Mouse (Mus musculus): ENCODE data around the gene Il12rb1. TPM values are rescaled to one million over a fixed set of nuclear protein-coding genes. Genes with fewer than 3 reads are reported as not detected.

The Il12rb1 gene
- polyA plus RNA-seq, 1 experiment from 2014 or later, result not detected

DNA sequence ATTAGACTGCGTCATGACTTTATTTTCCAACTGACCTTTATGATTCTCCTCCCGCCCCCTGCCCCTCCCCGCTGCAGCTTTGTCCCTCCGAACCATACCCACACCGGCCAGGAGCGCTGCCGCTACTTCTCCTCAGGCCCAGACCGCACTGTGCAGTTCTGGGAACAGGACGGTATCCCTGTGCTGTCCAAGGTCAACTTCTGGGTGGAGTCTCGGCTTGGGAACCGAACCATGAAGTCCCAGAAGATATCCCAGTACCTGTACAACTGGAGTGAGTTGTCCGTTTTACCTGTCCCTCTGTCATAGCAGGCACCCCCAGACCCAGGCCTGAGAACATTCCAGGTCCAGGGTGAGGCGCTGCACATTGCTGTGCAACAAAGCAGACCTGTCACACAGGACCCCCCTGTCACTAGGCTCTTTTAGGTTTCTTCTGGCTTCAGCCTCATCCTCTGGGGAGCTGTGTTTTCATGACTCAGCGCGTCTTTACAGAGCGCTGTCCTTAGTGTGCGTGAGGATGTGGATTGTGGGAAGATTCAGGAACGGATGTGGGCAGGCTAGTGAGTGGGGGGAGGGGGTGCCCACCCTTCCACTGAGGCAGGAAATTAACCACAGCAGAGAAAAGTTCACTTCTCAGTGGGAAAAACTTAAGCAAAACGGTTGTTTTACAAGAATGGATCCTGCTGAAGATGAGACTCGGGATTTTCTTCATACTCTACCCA lies 2.9 kb downstream of the Il12rb1 start:
- Histone ChIP-seq H3K27me3 (ENCODE audit: control insufficient read depth, insufficient read depth, low read length) (peaks cover 12% of the 10 kb centered on the region), H3K27ac (replicated peaks in 1 of 2; ENCODE audit: control insufficient read depth in 1 of 2, insufficient read depth in 1 of 2, low read depth in 2 of 2, low read length in 2 of 2) (no peak overlapping the region), H3K4me1 (ENCODE audit: control insufficient read depth in 2 of 2, insufficient read depth in 2 of 2, low read length in 2 of 2) (no peaks in the 10 kb centered on the region; a peak in 1 of 4 replicates), H3K4me2 (ENCODE audit: low read length) (no peak overlapping the region), H3K36me3 (ENCODE audit: control insufficient read depth, insufficient read depth, low read length) (no peaks in the 10 kb centered on the region), H3K4me3 (ENCODE audit: control insufficient read depth in 1 of 2, insufficient read depth in 1 of 2, low read depth in 1 of 2, low read length in 2 of 2) (no peak overlapping the region), H3K9me3 (ENCODE audit: control insufficient read depth, low read length) (no peaks in the 10 kb centered on the region), H3K9ac (ENCODE audit: low read length) (no peak overlapping the region)
- ATAC-seq (ENCODE audit: insufficient number of reproducible peaks, insufficient read depth, low FRiP score, low read depth), result no peak
- WGBS, result 64% methylated on average over 20 of the region's 20 CpGs

DNA sequence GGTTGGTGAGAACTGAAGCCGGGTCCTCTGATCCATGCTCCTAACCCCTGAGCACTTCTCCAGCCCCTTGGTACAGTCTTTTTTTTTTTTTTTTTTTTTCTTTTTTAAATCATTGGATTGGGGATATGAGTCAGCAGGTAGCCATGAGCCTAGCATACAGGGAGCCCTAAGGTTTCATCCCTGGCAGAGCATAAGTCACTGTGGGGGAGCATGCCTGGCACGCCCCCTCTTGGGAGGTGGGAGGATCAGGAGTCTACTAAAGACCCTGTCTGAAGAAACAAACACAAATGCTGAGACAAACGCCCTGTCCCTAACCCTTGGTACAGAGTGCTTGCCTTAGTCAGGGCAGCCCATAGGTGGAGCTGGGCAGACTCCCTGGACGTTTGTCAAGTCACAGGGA lies 3.8 kb downstream of the Il12rb1 start:
- no peaks in the 10 kb centered on the region for H3K9me3 ChIP-seq (ENCODE audit: control insufficient read depth, low read length)
- WGBS, result 41% methylated on average over 4 of the region's 4 CpGs
- H3K27me3 ChIP-seq (ENCODE audit: control insufficient read depth, insufficient read depth, low read length), result peaks cover 21% of the 10 kb centered on the region
- no peak overlapping the region for H3K27ac ChIP-seq (replicated peaks in 1 of 2; ENCODE audit: control insufficient read depth in 1 of 2, insufficient read depth in 1 of 2, low read depth in 2 of 2, low read length in 2 of 2)
- H3K4me3 ChIP-seq (ENCODE audit: control insufficient read depth in 1 of 2, insufficient read depth in 1 of 2, low read depth in 1 of 2, low read length in 2 of 2), result no peak overlapping the region
- H3K4me2 ChIP-seq (ENCODE audit: low read length), result no peak overlapping the region
- ATAC-seq (ENCODE audit: insufficient number of reproducible peaks, insufficient read depth, low FRiP score, low read depth), result no peak
- H3K4me1 ChIP-seq (ENCODE audit: control insufficient read depth in 2 of 2, insufficient read depth in 2 of 2, low read length in 2 of 2), result peaks cover 3% of the 10 kb centered on the region in 2 experiments; a peak in 2 of 4 replicates
- no peaks in the 10 kb centered on the region for H3K36me3 ChIP-seq (ENCODE audit: control insufficient read depth, insufficient read depth, low read length)
- no peak overlapping the region for H3K9ac ChIP-seq (ENCODE audit: low read length)

DNA sequence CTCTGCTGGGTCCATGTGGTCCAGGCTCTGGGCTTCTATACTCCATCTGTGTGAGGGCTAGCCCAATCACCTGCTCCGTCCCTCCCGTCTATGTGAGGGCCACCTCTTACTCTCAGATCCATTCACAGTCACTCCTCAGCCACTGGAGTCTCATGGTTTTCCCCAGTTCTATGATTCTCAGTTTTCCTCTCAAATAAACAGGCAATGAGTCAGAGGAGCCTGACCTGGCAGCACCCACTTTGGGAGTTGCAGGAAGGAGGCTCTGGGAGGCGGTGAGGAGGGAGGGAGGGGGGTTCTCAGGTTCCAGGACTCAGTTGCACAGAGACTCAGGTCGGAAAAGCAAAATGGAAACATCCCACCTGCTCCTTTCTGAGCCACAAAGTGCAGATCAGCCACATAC lies 4.6 kb downstream of the Il12rb1 start:
- Histone ChIP-seq H3K4me3 (ENCODE audit: control insufficient read depth in 1 of 2, insufficient read depth in 1 of 2, low read depth in 1 of 2, low read length in 2 of 2) (no peak overlapping the region), H3K36me3 (ENCODE audit: control insufficient read depth, insufficient read depth, low read length) (no peaks in the 10 kb centered on the region), H3K9ac (ENCODE audit: low read length) (no peak overlapping the region), H3K27me3 (ENCODE audit: control insufficient read depth, insufficient read depth, low read length) (peaks cover 29% of the 10 kb centered on the region), H3K27ac (replicated peaks in 1 of 2; ENCODE audit: control insufficient read depth in 1 of 2, insufficient read depth in 1 of 2, low read depth in 2 of 2, low read length in 2 of 2) (no peak overlapping the region), H3K4me1 (ENCODE audit: control insufficient read depth in 2 of 2, insufficient read depth in 2 of 2, low read length in 2 of 2) (peaks cover 3% of the 10 kb centered on the region in 2 experiments; a peak in 2 of 4 replicates), H3K9me3 (ENCODE audit: control insufficient read depth, low read length) (0 out of 2 replicates have a peak, but pooled peaks cover 3% of the 10 kb centered on the region), H3K4me2 (ENCODE audit: low read length) (no peak overlapping the region)
- no peak for ATAC-seq (ENCODE audit: insufficient number of reproducible peaks, insufficient read depth, low FRiP score, low read depth)
- WGBS, result 55% methylated on average over 4 of the region's 4 CpGs

DNA sequence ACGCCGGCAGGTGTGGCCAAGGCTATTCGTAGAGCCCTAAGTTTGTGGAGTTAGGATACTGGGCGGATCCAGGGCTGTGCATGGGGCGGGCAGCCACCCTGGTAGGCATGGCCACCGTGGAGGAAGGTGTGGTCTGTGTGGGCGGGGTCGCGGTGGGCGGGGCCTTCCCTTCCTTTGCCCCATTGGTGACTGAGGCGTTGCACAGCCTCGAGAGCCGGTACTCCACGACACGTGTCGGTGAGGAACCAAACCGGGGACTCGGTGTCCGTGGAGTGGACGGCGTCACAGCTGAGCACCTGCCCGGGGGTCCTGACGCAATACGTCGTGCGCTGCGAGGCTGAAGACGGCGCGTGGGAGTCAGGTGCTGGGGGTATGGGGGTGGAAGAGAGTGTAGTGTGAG lies 8.4 kb downstream of the Il12rb1 start:
- Histone ChIP-seq H3K4me2 (ENCODE audit: low read length) (peak overlapping the region; percentile 38), H3K27ac (replicated peaks in 1 of 2; ENCODE audit: control insufficient read depth in 1 of 2, insufficient read depth in 1 of 2, low read depth in 2 of 2, low read length in 2 of 2) (no peak overlapping the region), H3K9ac (ENCODE audit: low read length) (no peak overlapping the region), H3K9me3 (ENCODE audit: control insufficient read depth, low read length) (peaks cover 11% of the 10 kb centered on the region), H3K27me3 (ENCODE audit: control insufficient read depth, insufficient read depth, low read length) (peaks cover 44% of the 10 kb centered on the region), H3K4me1 (ENCODE audit: control insufficient read depth in 2 of 2, insufficient read depth in 2 of 2, low read length in 2 of 2) (peaks cover 3% of the 10 kb centered on the region in 2 experiments; a peak in 1 of 4 replicates), H3K4me3 (ENCODE audit: control insufficient read depth in 1 of 2, insufficient read depth in 1 of 2, low read depth in 1 of 2, low read length in 2 of 2) (no peak overlapping the region), H3K36me3 (ENCODE audit: control insufficient read depth, insufficient read depth, low read length) (no peaks in the 10 kb centered on the region)
- no peak for ATAC-seq (ENCODE audit: insufficient number of reproducible peaks, insufficient read depth, low FRiP score, low read depth)
- WGBS, result 8% methylated on average over 30 of the region's 30 CpGs

DNA sequence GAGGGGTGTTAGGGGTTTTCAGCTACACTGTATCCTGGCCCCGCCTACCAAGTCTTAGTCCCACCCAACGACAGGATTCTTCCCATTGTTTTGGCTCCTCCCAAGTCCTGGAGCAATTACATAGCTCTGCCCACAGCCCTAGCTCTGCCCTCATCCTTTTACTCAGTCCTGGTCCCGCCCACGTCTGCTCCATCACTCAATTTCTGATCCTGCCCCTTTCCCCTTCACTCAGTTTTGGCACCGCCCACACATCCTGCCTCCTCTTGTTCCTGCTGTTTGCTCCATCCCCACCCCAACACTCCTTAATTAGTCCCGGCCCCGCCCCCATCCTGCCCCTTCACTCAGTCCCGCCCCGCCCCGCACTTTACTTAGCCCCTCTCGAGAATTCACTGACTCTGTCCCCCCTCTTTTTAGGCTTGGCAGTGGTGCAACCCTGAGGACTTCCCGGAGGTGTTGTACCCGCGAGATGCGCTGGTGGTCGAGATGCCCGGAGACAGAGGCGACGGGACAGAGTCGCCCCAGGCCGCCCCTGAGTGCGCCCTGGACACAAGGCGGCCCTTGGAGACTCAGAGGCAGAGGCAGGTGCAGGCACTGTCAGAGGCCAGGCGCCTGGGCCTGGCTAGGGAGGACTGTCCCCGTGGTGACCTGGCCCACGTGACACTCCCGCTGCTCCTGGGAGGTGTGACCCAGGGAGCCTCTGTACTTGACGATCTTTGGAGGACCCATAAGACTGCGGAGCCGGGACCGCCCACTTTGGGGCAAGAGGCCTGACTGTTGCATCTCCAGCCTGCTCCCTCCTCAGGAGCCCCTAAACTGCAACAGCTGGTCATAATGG lies 12.1 kb downstream of the Il12rb1 start:
- H3K4me3 ChIP-seq (ENCODE audit: control insufficient read depth in 1 of 2, insufficient read depth in 1 of 2, low read depth in 1 of 2, low read length in 2 of 2), result peak overlapping the region in 1 of 2 experiments; percentile 4; a peak in 1 of 4 replicates
- no peak overlapping the region for H3K9ac ChIP-seq (ENCODE audit: low read length)

DNA sequence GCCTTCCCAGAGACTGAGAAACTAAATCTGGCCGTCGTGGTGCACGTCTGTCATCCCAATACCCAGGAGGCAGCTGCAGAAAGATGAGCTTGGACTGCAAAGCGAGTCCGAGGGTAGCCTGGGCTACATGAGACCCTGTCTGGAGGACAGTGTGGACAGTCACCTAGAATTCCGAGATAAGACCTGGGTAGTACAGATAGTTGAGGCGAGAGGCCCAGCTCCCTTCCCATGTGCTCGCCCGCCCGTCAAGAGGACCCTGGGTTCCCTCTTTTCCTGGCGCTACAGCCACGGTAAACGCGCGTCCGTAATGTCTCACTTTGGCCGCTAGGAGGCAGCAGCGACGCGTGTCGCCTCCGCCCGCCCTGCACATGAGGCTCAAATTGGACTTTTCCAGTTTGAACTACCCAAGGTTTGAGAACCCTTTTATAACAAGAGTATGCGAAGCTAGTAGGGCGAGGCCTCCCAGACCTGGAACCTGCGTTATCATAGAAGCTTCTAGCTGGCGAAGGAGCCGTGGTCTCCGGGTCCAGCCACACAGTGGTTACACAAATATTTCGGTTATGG lies 13.2 kb downstream of the Il12rb1 start:
- Histone ChIP-seq H3K4me1 (ENCODE audit: control insufficient read depth in 2 of 2, insufficient read depth in 2 of 2, low read length in 2 of 2) (peaks cover 3% of the 10 kb centered on the region in 2 experiments; a peak in 1 of 4 replicates), H3K27ac (replicated peaks in 1 of 2; ENCODE audit: control insufficient read depth in 1 of 2, insufficient read depth in 1 of 2, low read depth in 2 of 2, low read length in 2 of 2) (no peak overlapping the region), H3K9me3 (ENCODE audit: control insufficient read depth, low read length) (peaks cover 11% of the 10 kb centered on the region), H3K9ac (ENCODE audit: low read length) (no peak overlapping the region), H3K36me3 (ENCODE audit: control insufficient read depth, insufficient read depth, low read length) (no peaks in the 10 kb centered on the region), H3K27me3 (ENCODE audit: control insufficient read depth, insufficient read depth, low read length) (peaks cover 36% of the 10 kb centered on the region), H3K4me3 (ENCODE audit: control insufficient read depth in 1 of 2, insufficient read depth in 1 of 2, low read depth in 1 of 2, low read length in 2 of 2) (no peak overlapping the region), H3K4me2 (ENCODE audit: low read length) (no peak overlapping the region)
- ATAC-seq (ENCODE audit: insufficient number of reproducible peaks, insufficient read depth, low FRiP score, low read depth), result no peak
- WGBS, result 15% methylated on average over 30 of the region's 30 CpGs

More for the DNA sequence above, 12.1 kb downstream of the Il12rb1 start:
- Histone ChIP-seq H3K4me1 (ENCODE audit: control insufficient read depth in 2 of 2, insufficient read depth in 2 of 2, low read length in 2 of 2) (peaks cover 3% of the 10 kb centered on the region in 2 experiments; a peak in 1 of 4 replicates), H3K9me3 (ENCODE audit: control insufficient read depth, low read length) (peaks cover 11% of the 10 kb centered on the region), H3K36me3 (ENCODE audit: control insufficient read depth, insufficient read depth, low read length) (no peaks in the 10 kb centered on the region), H3K27ac (replicated peaks in 1 of 2; ENCODE audit: control insufficient read depth in 1 of 2, insufficient read depth in 1 of 2, low read depth in 2 of 2, low read length in 2 of 2) (no peak overlapping the region), H3K27me3 (ENCODE audit: control insufficient read depth, insufficient read depth, low read length) (peaks cover 47% of the 10 kb centered on the region), H3K4me2 (ENCODE audit: low read length) (peak overlapping the region; percentile 35)
- ATAC-seq (ENCODE audit: insufficient number of reproducible peaks, insufficient read depth, low FRiP score, low read depth), result peak; percentile 51
- WGBS, result 3% methylated on average over 31 of the region's 31 CpGs

DNA sequence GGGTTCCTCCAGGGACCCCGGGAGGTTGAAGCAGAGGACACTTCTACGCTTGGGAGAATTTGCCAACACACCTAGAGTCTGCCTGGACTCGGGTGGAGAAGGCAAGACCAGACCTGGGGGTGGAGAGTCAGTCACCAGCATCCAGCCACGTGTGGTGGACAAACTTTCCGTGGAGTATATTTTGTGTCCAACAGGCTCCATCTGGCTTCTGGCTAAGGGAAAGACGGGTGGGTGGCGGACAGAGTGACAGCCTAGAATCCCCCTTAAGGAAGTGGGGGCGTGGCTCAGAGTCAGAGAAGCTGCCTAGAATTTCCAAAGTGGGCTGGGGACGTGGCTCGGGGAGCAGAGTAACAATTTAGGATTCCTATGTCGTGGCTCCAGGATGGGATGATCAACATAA lies 13.7 kb downstream of the Il12rb1 start:
- Histone ChIP-seq H3K4me3 (ENCODE audit: control insufficient read depth in 1 of 2, insufficient read depth in 1 of 2, low read depth in 1 of 2, low read length in 2 of 2) (no peak overlapping the region), H3K36me3 (ENCODE audit: control insufficient read depth, insufficient read depth, low read length) (no peaks in the 10 kb centered on the region), H3K27ac (replicated peaks in 1 of 2; ENCODE audit: control insufficient read depth in 1 of 2, insufficient read depth in 1 of 2, low read depth in 2 of 2, low read length in 2 of 2) (no peak overlapping the region), H3K27me3 (ENCODE audit: control insufficient read depth, insufficient read depth, low read length) (peaks cover 31% of the 10 kb centered on the region), H3K9ac (ENCODE audit: low read length) (no peak overlapping the region), H3K4me2 (ENCODE audit: low read length) (no peak overlapping the region), H3K4me1 (ENCODE audit: control insufficient read depth in 2 of 2, insufficient read depth in 2 of 2, low read length in 2 of 2) (no peaks in the 10 kb centered on the region; a peak in 1 of 4 replicates), H3K9me3 (ENCODE audit: control insufficient read depth, low read length) (peaks cover 11% of the 10 kb centered on the region)
- WGBS, result 32% methylated on average over 11 of the region's 11 CpGs
- no peak for ATAC-seq (ENCODE audit: insufficient number of reproducible peaks, insufficient read depth, low FRiP score, low read depth)
